Mouse (Mus musculus): ENCODE data around the gene Plppr2.

DNA sequence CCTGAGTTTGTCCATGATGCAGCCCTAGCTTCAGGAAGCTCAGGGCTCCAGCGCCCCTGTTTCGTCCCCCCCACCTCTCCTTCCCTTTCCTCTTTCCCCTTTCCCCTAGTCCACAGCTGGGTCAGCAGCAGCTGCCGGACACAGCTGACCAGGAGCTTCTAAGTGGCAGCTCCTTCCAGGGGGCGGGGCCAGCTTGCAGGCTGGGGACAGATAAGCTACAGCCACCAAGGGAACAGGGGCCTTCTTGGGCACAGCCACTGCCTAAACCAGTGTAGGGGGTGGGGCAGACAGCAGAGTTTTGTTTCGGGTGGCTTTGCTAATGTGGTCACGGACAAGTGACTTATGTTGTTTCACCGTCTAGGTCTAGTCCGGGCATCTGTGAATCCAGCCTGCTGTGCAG is 26.6 kb downstream of the Plppr2 start, which contains the start of gene Epor:
- TF ChIP-seq CTCF (IDR thresholded peaks at IDR 0.05 in 2 of 3, conservative IDR thresholded peaks at IDR 0.05 in 1 of 3; ENCODE audit: control insufficient read depth in 1 of 3, insufficient read depth in 1 of 3, low read depth in 2 of 3, low read length in 3 of 3, poor library complexity in 1 of 3, severe bottlenecking in 1 of 3) (no peak), POLR2A (IDR thresholded peaks at IDR 0.05; ENCODE audit: control insufficient read depth in 1 of 2, insufficient read depth in 1 of 2, low read depth in 1 of 2, low read length in 2 of 2, poor library complexity in 1 of 2) (no peak), KAT2A (conservative IDR thresholded peaks at IDR 0.05; ENCODE audit: low read depth, low read length) (no peak), USF2 (IDR thresholded peaks at IDR 0.05; ENCODE audit: borderline replicate concordance in 1 of 2, insufficient read depth in 1 of 2, low read depth in 1 of 2, low read length in 2 of 2) (no peak)
